Mouse (Mus musculus) cerebellum, adult 2 months (tissue): ENCODE data around the gene C3.

ENCODE experiments used
- CTCF ChIP-seq: fragments of 200-500 bp; IDR thresholded peaks from 2 replicates; pipeline ENCODE4 v1.5.1; 2011; ENCODE audit warnings: low read depth, mild to moderate bottlenecking, control low read depth, low read length, moderate library complexity, borderline replicate concordance; ENCODE audit not compliant: insufficient read depth
- POLR2A ChIP-seq: fragments of 200-500 bp; IDR thresholded peaks from 2 replicates; pipeline ENCODE4 v1.6.1; 2011; ENCODE audit warnings: low read length, control low read depth, borderline replicate concordance; ENCODE audit not compliant: insufficient read depth

- TF ChIP-seq POLR2A (no peak), CTCF (no peak)
Measured at GRCm38 (mm10) chr17:57267556-57268126, 39.7 kb upstream of the C3 start.
